Mouse (Mus musculus): ENCODE data around the gene Pdcd5. TPM values are rescaled to one million over a fixed set of nuclear protein-coding genes. Genes with fewer than 3 reads are reported as not detected.

Pdcd5 gene
- 78.1 TPM for polyA plus RNA-seq (2017; shearing (Covaris generic))

GRCm38 (mm10) chr7:35647101-35647698, at the start of gene Pdcd5:
Gene Pdcd5 (minus strand): TSS chr7:35647521.

Other genes with a start within 250 kb of the Pdcd5 start
- not detected for gene Slc7a9, start 198.7 kb downstream of the Pdcd5 start, polyA plus RNA-seq (2017; shearing (Covaris generic))
- not detected for gene Tdrd12, start 109.8 kb downstream of the Pdcd5 start, polyA plus RNA-seq (2017; shearing (Covaris generic))
- 51.1 TPM for gene Nudt19, start 91.2 kb downstream of the Pdcd5 start, polyA plus RNA-seq (2017; shearing (Covaris generic))
- gene Rgs9bp, start 61.9 kb downstream of the Pdcd5 start, polyA plus RNA-seq (2017; shearing (Covaris generic)): not detected
- 82.9 TPM for gene Ankrd27, start 61.3 kb downstream of the Pdcd5 start, polyA plus RNA-seq (2017; shearing (Covaris generic))
- gene Dpy19l3, start 106.9 kb upstream of the Pdcd5 start, polyA plus RNA-seq (2017; shearing (Covaris generic)): 66.3 TPM
- gene Zfp507, start 155.5 kb upstream of the Pdcd5 start, polyA plus RNA-seq (2017; shearing (Covaris generic)): 26.6 TPM